Mouse (Mus musculus) gastrocnemius, postnatal 14 days (tissue): ENCODE data around the gene Lsg1. TPM values are rescaled to one million over a fixed set of nuclear protein-coding genes. Genes with fewer than 3 reads are reported as not detected.

ENCODE experiments used
- total RNA-seq, 2 experiments: library from RNA; stranded (reverse); gene quantifications; 2 replicates each; pipeline ENCODE4 v1.2.3; 2021

Lsg1 gene
- total RNA-seq, 2 experiments from 2014 or later: 18.3 to 19.2 TPM

Other genes starting within 250 kb of the Lsg1 start
- gene Atp13a3, start 181.6 kb downstream of the Lsg1 start, total RNA-seq: 10 to 100 TPM; 62.2 to 76.9 TPM
- 1 to 10 TPM; 4.5 to 5.6 TPM for gene Tmem44, start 36.8 kb downstream of the Lsg1 start, total RNA-seq
- 10 to 100 TPM; 17.4 to 17.9 TPM for gene Fam43a, start 12.1 kb upstream of the Lsg1 start, total RNA-seq